Mouse (Mus musculus) myocyte (in vitro differentiated cells): ENCODE results near the gene Rpn2.

Source experiments
- E2F4 ChIP-seq: IDR thresholded peaks from one replicate; pipeline ENCODE4 v1.6.1; 2011; ENCODE audit warnings: mild to moderate bottlenecking, control low read depth, moderate library complexity; ENCODE audit not compliant: insufficient read depth
- MAX ChIP-seq: IDR thresholded peaks from one replicate; pipeline ENCODE4 v1.6.1; 2011; ENCODE audit warnings: low read depth, mild to moderate bottlenecking, control low read depth
- MYOD1 ChIP-seq, 3 experiments: IDR thresholded peaks; one replicate each; pipeline ENCODE4 v1.6.1; 2011; ENCODE audit warnings: control low read depth in 2 of 3, low read depth in 2 of 3, mild to moderate bottlenecking in 2 of 3, moderate library complexity in 1 of 3; ENCODE audit not compliant: insufficient read length in 2 of 3, control insufficient read depth in 1 of 3
- POLR2A ChIP-seq: IDR thresholded peaks from one replicate; pipeline ENCODE4 v1.6.1; 2011; ENCODE audit warnings: low read depth, mild to moderate bottlenecking, control low read depth, moderate library complexity; ENCODE audit not compliant: insufficient read length
- POLR2AphosphoS2 ChIP-seq: IDR thresholded peaks from one replicate; pipeline ENCODE4 v1.6.1; 2011; ENCODE audit warnings: low read depth, control low read depth; ENCODE audit not compliant: insufficient read length
- REST ChIP-seq: IDR thresholded peaks from one replicate; pipeline ENCODE4 v1.6.1; 2011; ENCODE audit warnings: mild to moderate bottlenecking, control low read depth, moderate library complexity; ENCODE audit not compliant: insufficient read depth, insufficient read length
- USF1 ChIP-seq: IDR thresholded peaks from one replicate; pipeline ENCODE4 v1.6.1; 2011; ENCODE audit warnings: low read depth, mild to moderate bottlenecking, control low read depth, moderate library complexity

- TF ChIP-seq USF1 = no peak
- no peak for TF ChIP-seq POLR2A
- no peak for TF ChIP-seq POLR2AphosphoS2
- no peak for TF ChIP-seq E2F4
- TF ChIP-seq MYOD1 (IDR thresholded peaks at IDR 0.05; ENCODE audit: control insufficient read depth in 1 of 3, insufficient read length in 2 of 3, low read depth in 2 of 3) = no peak
- no peak for TF ChIP-seq MAX
- TF ChIP-seq REST = no peak
These were observed 92.9 kb downstream of the Rpn2 start for GRCm38 (mm10) chr2:157371696-157372095.
